Mouse (Mus musculus) midbrain, postnatal 0 days (tissue): ENCODE measurements around the gene Mael. TPM values are rescaled to one million over a fixed set of nuclear protein-coding genes. Genes with fewer than 3 reads are reported as not detected.

Source experiments
- ATAC-seq: fragments of 200-750 bp; cut with Nextera tagmentation; 2 replicates; pipeline ENCODE4 v1.8.0; 2017; ENCODE audit warnings: moderate number of reproducible peaks, mild to moderate bottlenecking, moderate TSS enrichment, moderate library complexity; ENCODE audit not compliant: low FRiP score
- DNase-seq: peaks from one replicate; pipeline ENCODE4 v3.0.0-alpha.2; 2015; ENCODE audit warnings: low spot score
- H3K27ac ChIP-seq: fragments of 300-500 bp; sonication (generic); 2 replicates; pipeline ENCODE4 v1.5.1; 2014; ENCODE audit warnings: low read depth, mild to moderate bottlenecking, low read length, mixed read lengths
- H3K27me3 ChIP-seq: fragments of 300-500 bp; sonication (generic); 2 replicates; pipeline ENCODE4 v1.6.1; 2014; ENCODE audit warnings: low read length, control low read depth, mixed read lengths; ENCODE audit not compliant: insufficient read depth
- H3K36me3 ChIP-seq: fragments of 300-500 bp; sonication (generic); 2 replicates; pipeline ENCODE4 v1.6.1; 2014; ENCODE audit warnings: low read length, control low read depth, mixed read lengths; ENCODE audit not compliant: insufficient read depth
- H3K4me1 ChIP-seq: fragments of 300-500 bp; sonication (generic); 2 replicates; pipeline ENCODE4 v1.6.1; 2014; ENCODE audit warnings: mild to moderate bottlenecking, control low read depth, antibody characterized with exemption, low read length, mixed read lengths; ENCODE audit not compliant: insufficient read depth
- H3K4me2 ChIP-seq: fragments of 300-500 bp; sonication (generic); 2 replicates; pipeline ENCODE4 v1.6.1; 2014; ENCODE audit warnings: low read depth, mild to moderate bottlenecking, low read length, mixed read lengths; ENCODE audit not compliant: poor library complexity, severe bottlenecking
- H3K4me3 ChIP-seq: fragments of 300-500 bp; sonication (generic); 2 replicates; pipeline ENCODE4 v1.5.1; 2014; ENCODE audit warnings: low read depth, mild to moderate bottlenecking, low read length, moderate library complexity
- H3K9ac ChIP-seq: fragments of 300-500 bp; sonication (generic); replicated peaks from 2 replicates; pipeline ENCODE4 v1.6.1; 2014; ENCODE audit warnings: mild to moderate bottlenecking, low read length, moderate library complexity, mixed read lengths; ENCODE audit not compliant: poor library complexity, severe bottlenecking
- H3K9me3 ChIP-seq: fragments of 300-500 bp; sonication (generic); 2 replicates; pipeline ENCODE4 v1.6.1; 2016; ENCODE audit warnings: low read length, control low read depth
- CTCF ChIP-seq: IDR thresholded peaks from 2 replicates; pipeline ENCODE4 v1.5.1; 2016; ENCODE audit warnings: antibody characterized with exemption, mild to moderate bottlenecking
- WGBS: fragments of 180-500 bp; shearing (Covaris S2); extraction: QIAGEN DNeasy Blood & Tissue Kit; methylation state at CpG from one replicate; pipeline ENCODE4 v1.1.7; 2014; 5-methylcytosine and 5-hydroxymethylcytosine counted together
- polyA plus RNA-seq: library from polyadenylated mRNA; unstranded; fragments of >200 nt; fragmentation: Nextera tagmentation; extraction: Ambion mirVana; gene quantifications from 2 replicates; pipeline ENCODE4 v1.2.1, GENCODE M21; 2015
- total RNA-seq: library from RNA; depleted of rRNA; stranded (reverse); fragments of >200 nt; gene quantifications from 2 replicates; pipeline ENCODE4 v1.2.3, GENCODE M21; 2014; rRNA removed

The Mael gene
- 0.22 and 1.2 TPM in 2 replicates for total RNA-seq
- polyA plus RNA-seq, result 0.25 and 0.48 TPM in 2 replicates

- Histone ChIP-seq H3K9ac (no peak within 1 kb of the TSS), H3K4me1 (no peaks in the 10 kb centered on the region), H3K27me3 (no peaks in the 10 kb centered on the region), H3K36me3 (no peaks in the 10 kb centered on the region), H3K9me3 (no peaks in the 10 kb centered on the region), H3K4me3 (no peak within 1 kb of the TSS), H3K27ac (no peak within 1 kb of the TSS), H3K4me2 (no peak within 1 kb of the TSS)
- 91% methylated on average over 53 of the region's 53 CpGs for WGBS
- TF ChIP-seq CTCF, result no peak
- ATAC-seq (no peak), DNase-seq (no peak)
Observed at GRCm38 (mm10) chr1:166238315-166238969, at the start of gene Mael. TSS of gene Mael (minus strand) at chr1:166238747.

GRCm38 (mm10) chr1:166286231-166286630, 47.7 kb upstream of the Mael start:
- H3K27ac ChIP-seq, result no peak overlapping the region
- no peak overlapping the region for H3K9ac ChIP-seq
- no peak overlapping the region for H3K4me2 ChIP-seq
- TF ChIP-seq CTCF, result no peak
- H3K9me3 ChIP-seq, result no peaks in the 10 kb centered on the region
- no peak overlapping the region for H3K4me3 ChIP-seq
- no peaks in the 10 kb centered on the region for H3K27me3 ChIP-seq
- WGBS, result 34% methylated on average over 9 of the region's 9 CpGs
- no peak for DNase-seq
- no peaks in the 10 kb centered on the region for H3K36me3 ChIP-seq
- no peak for ATAC-seq
- H3K4me1 ChIP-seq, result peaks cover 39% of the 10 kb centered on the region

- Histone ChIP-seq H3K27ac (peak overlapping the region; percentile 65), H3K9ac (no peak overlapping the region), H3K4me1 (peaks cover 55% of the 10 kb centered on the region), H3K9me3 (no peaks in the 10 kb centered on the region), H3K27me3 (no peaks in the 10 kb centered on the region), H3K36me3 (no peaks in the 10 kb centered on the region), H3K4me3 (no peak overlapping the region), H3K4me2 (no peak overlapping the region)
- no peak for TF ChIP-seq CTCF
- ATAC-seq, result no peak
- WGBS, result 26% methylated on average over 8 of the region's 8 CpGs
- DNase-seq, result no peak
Observed at GRCm38 (mm10) chr1:166284390-166284789, 45.8 kb upstream of the Mael start.

GRCm38 (mm10) chr1:166283451-166283850, 44.9 kb upstream of the Mael start:
- H3K27ac ChIP-seq, result no peak overlapping the region
- no peak for TF ChIP-seq CTCF
- DNase-seq (no peak), ATAC-seq (no peak)
- H3K36me3 ChIP-seq, result no peaks in the 10 kb centered on the region
- 47% methylated on average over 6 of the region's 6 CpGs for WGBS
- no peaks in the 10 kb centered on the region for H3K27me3 ChIP-seq
- no peak overlapping the region for H3K4me3 ChIP-seq
- H3K9ac ChIP-seq, result no peak overlapping the region
- peaks cover 58% of the 10 kb centered on the region for H3K4me1 ChIP-seq
- H3K9me3 ChIP-seq, result no peaks in the 10 kb centered on the region
- H3K4me2 ChIP-seq, result no peak overlapping the region

GRCm38 (mm10) chr1:166282597-166283210, 44.2 kb upstream of the Mael start:
- no peaks in the 10 kb centered on the region for H3K9me3 ChIP-seq
- no peak overlapping the region for H3K4me3 ChIP-seq
- no peaks in the 10 kb centered on the region for H3K36me3 ChIP-seq
- H3K27me3 ChIP-seq, result no peaks in the 10 kb centered on the region
- peak overlapping the region; percentile 60 for H3K27ac ChIP-seq
- WGBS, result 5% methylated on average over 22 of the region's 22 CpGs
- peaks cover 61% of the 10 kb centered on the region for H3K4me1 ChIP-seq
- peak overlapping the region; percentile 23 for H3K4me2 ChIP-seq
- no peak overlapping the region for H3K9ac ChIP-seq
- ATAC-seq, result peak; percentile 85
- peak; percentile 95 for DNase-seq
- no peak for TF ChIP-seq CTCF

- no peak overlapping the region for H3K4me2 ChIP-seq
- H3K4me3 ChIP-seq, result no peak overlapping the region
- H3K4me1 ChIP-seq, result peaks cover 61% of the 10 kb centered on the region
- H3K36me3 ChIP-seq, result no peaks in the 10 kb centered on the region
- H3K9me3 ChIP-seq, result no peaks in the 10 kb centered on the region
- TF ChIP-seq CTCF, result no peak
- ATAC-seq, result no peak
- H3K9ac ChIP-seq, result no peak overlapping the region
- peak overlapping the region; percentile 68; the same call in 1 of the 2 replicates for H3K27ac ChIP-seq
- WGBS, result 43% methylated on average over 3 of the region's 3 CpGs
- H3K27me3 ChIP-seq, result no peaks in the 10 kb centered on the region
- DNase-seq, result no peak
Observed at GRCm38 (mm10) chr1:166281836-166282235, 43.3 kb upstream of the Mael start.
